ENCODE assay signal across 9 mouse cellular contexts in the genomic region with DNA sequence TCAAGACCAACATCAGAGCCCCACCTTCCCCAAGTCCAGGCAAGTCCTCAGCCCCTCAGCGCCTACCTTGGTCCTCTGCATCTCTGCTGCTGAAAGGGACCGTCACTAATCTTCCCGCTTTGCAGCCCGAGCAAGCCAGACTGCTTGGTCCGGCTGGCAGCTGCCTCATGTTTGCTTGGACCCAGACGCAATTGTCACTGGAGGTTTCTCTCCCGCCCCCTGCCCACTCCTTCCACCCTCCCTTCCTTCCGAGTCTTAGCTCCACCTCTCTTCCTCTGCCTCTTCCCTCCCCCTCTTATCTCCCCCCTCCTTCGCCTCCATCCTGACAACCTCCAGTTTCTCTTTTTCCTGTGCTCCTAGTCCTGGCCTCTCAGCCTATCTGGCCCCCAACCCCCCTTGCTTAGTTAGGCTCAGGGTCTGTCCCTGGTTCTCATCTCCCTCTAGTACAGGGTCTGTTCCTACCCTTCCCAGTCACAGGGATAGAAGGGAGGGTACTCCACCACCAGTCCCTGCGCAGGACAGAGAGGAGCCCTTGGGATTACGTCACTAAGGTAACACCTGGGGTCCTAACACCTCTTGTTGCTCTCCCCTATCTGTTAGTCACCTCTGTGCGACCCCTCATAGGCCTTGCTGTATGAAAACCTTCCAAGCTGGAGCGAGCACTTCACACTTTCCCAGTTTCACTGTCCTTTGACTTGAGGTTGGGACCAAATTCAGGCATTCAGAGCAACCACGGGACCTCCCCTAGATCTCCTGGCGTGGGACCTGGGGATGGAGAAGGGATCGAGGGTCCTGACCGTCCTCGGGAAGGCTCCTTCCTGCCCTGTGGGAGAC. TPM values are rescaled to one million over a fixed set of nuclear protein-coding genes. Genes with fewer than 3 reads are reported as not detected.
DNase-seq lines count a peak whose midpoint lies in the region; ATAC-seq lines count a peak whose summit lies in the region.
"Had no signal": no experiment of that assay in that cellular context is flagged by ENCODE, and none has a peak within 500 bp of the region (broad histone marks: within the 10 kb centered on the region; RNA-seq: fewer than 3 reads in every experiment).

No protein-coding gene starts in this region.

- H3K27me3 ChIP-seq in megakaryocyte, embryonic 14.5 days (replicated peaks) = peaks cover 91% of the 10 kb centered on the region
- H3K27me3 ChIP-seq in embryonic facial prominence, embryonic 14.5 days (replicated peaks; ENCODE audit: control insufficient read depth, insufficient read depth, low read length) = no peaks in the 10 kb centered on the region
- no peaks in the 10 kb centered on the region for H3K27me3 ChIP-seq in intestine, embryonic 14.5 days (replicated peaks; ENCODE audit: control insufficient read depth, insufficient read depth, low read length)
- no peaks in the 10 kb centered on the region for H3K27me3 ChIP-seq in limb, embryonic 15.5 days

- no peak for ATAC-seq in megakaryocyte, adult 5-6 weeks (ENCODE audit: poor library complexity, severe bottlenecking)
- ATAC-seq in embryonic facial prominence, embryonic 14.5 days (ENCODE audit: low read depth) = peak; percentile 50
- ATAC-seq in intestine, embryonic 14.5 days (replicated peaks; ENCODE audit: low FRiP score, low TSS enrichment, low read depth) = peak; percentile 67
- no peak for ATAC-seq in limb, embryonic 15.5 days (ENCODE audit: insufficient number of reproducible peaks, low FRiP score, low TSS enrichment, low read depth)
- no peak for ATAC-seq in inflammation-experienced regulatory T-cells, adult 6 months

- 3% methylated on average over 17 of the region's 18 CpGs for WGBS in embryonic facial prominence, embryonic 14.5 days
- 1% methylated on average over 18 of the region's 18 CpGs for WGBS in intestine, embryonic 14.5 days
- WGBS in limb, embryonic 15.5 days = under 1% methylated on average over 18 of the region's 18 CpGs

- H3K9me3 ChIP-seq in megakaryocyte, embryonic 14.5 days = no peaks in the 10 kb centered on the region
- H3K9me3 ChIP-seq in embryonic facial prominence, embryonic 14.5 days (ENCODE audit: control insufficient read depth, low read length) = no peaks in the 10 kb centered on the region
- H3K9me3 ChIP-seq in intestine, embryonic 14.5 days (ENCODE audit: control insufficient read depth, low read length) = no peaks in the 10 kb centered on the region
- no peaks in the 10 kb centered on the region for H3K9me3 ChIP-seq in limb, embryonic 15.5 days

- H3K4me2 ChIP-seq in embryonic facial prominence, embryonic 14.5 days (ENCODE audit: low read depth, low read length) = peak overlapping the region; percentile 49
- H3K4me2 ChIP-seq in intestine, embryonic 14.5 days (ENCODE audit: low read length) = peak overlapping the region; percentile 53
- peak overlapping the region; percentile 46 for H3K4me2 ChIP-seq in limb, embryonic 15.5 days

- no peaks in the 10 kb centered on the region for H3K36me3 ChIP-seq in megakaryocyte, embryonic 14.5 days (replicated peaks; ENCODE audit: low read length)
- no peaks in the 10 kb centered on the region for H3K36me3 ChIP-seq in embryonic facial prominence, embryonic 14.5 days (ENCODE audit: control insufficient read depth, insufficient read depth, low read length)
- no peaks in the 10 kb centered on the region for H3K36me3 ChIP-seq in intestine, embryonic 14.5 days (ENCODE audit: control insufficient read depth, insufficient read depth, low read length)
- no peaks in the 10 kb centered on the region for H3K36me3 ChIP-seq in limb, embryonic 15.5 days

- peaks cover 22% of the 10 kb centered on the region for H3K4me1 ChIP-seq in megakaryocyte, embryonic 14.5 days
- peaks cover 14% of the 10 kb centered on the region for H3K4me1 ChIP-seq in embryonic facial prominence, embryonic 14.5 days (ENCODE audit: control insufficient read depth, insufficient read depth, low read length)
- peaks cover 15% of the 10 kb centered on the region; the same call in 1 of the 2 replicates for H3K4me1 ChIP-seq in intestine, embryonic 14.5 days (replicated peaks; ENCODE audit: control insufficient read depth, insufficient read depth, low read length)
- peaks cover 22% of the 10 kb centered on the region for H3K4me1 ChIP-seq in limb, embryonic 15.5 days

- peak overlapping the region; percentile 42 for H3K4me3 ChIP-seq in megakaryocyte, embryonic 14.5 days (replicated peaks)
- peak overlapping the region; percentile 17; the same call in 1 of the 2 replicates for H3K4me3 ChIP-seq in embryonic facial prominence, embryonic 14.5 days (ENCODE audit: low read depth, low read length)
- H3K4me3 ChIP-seq in intestine, embryonic 14.5 days (ENCODE audit: low read depth, low read length) = peak overlapping the region; percentile 34
- H3K4me3 ChIP-seq in limb, embryonic 15.5 days = peak overlapping the region; percentile 23
- H3K4me3 ChIP-seq: myocyte had no signal

- DNase-seq in embryonic facial prominence, embryonic 14.5 days (ENCODE audit: low spot score) = peak; percentile 51
- peak; percentile 68 for DNase-seq in intestine, embryonic 14.5 days (ENCODE audit: low spot score)
- DNase-seq in retina, embryonic 14.5 days (ENCODE audit: low spot score) = peak; percentile 62
- DNase-seq in B cell, adult 2 months = no peak

- H3K27ac ChIP-seq in embryonic facial prominence, embryonic 14.5 days (replicated peaks; ENCODE audit: low read depth, low read length) = no peak overlapping the region
- H3K27ac ChIP-seq in intestine, embryonic 14.5 days (ENCODE audit: low read depth) = no peak overlapping the region
- H3K27ac ChIP-seq in limb, embryonic 15.5 days = no peak overlapping the region

- peak overlapping the region; percentile 37; the same call in 1 of the 2 replicates for H3K9ac ChIP-seq in embryonic facial prominence, embryonic 14.5 days (ENCODE audit: low read depth, low read length)
- H3K9ac ChIP-seq in intestine, embryonic 14.5 days (ENCODE audit: low read length) = peak overlapping the region; percentile 34
- H3K9ac ChIP-seq in limb, embryonic 15.5 days = no peak overlapping the region

RNA-seq across cellular contexts. Expression of a gene that starts 0.5 kb away (rescaled TPM):
- polyA plus RNA-seq in megakaryocyte, embryonic 14.5 days (2012; ENCODE audit: insufficient read depth, low replicate concordance) = 0.16 TPM in 1 of 2 replicates, not detected in the other
- total RNA-seq in megakaryocyte, adult 5-6 weeks (2015) = 3.5 and 3.6 TPM in 2 replicates
- total RNA-seq in megakaryocyte, adult 5-6 weeks (2017) = 0.62 and 2.2 TPM in 2 replicates
- polyA plus RNA-seq in embryonic facial prominence, embryonic 14.5 days (2014; fragmentation: Nextera tagmentation; extraction: Ambion mirVana) = 5.6 and 6.1 TPM in 2 replicates
- 7.6 and 7.8 TPM in 2 replicates for polyA plus RNA-seq in intestine, embryonic 14.5 days (2014; fragmentation: Nextera tagmentation; extraction: Ambion mirVana)
- 1.1 and 1.9 TPM in 2 replicates for polyA plus RNA-seq in limb, embryonic 15.5 days (2015; fragmentation: Nextera tagmentation; extraction: Ambion mirVana)
- 1 to 10 TPM in 1 of 3 experiments, not detected in 2; 3.5 TPM for polyA plus RNA-seq in inflammation-experienced regulatory T-cells, adult 6 months (2017; shearing (Covaris generic))

RNA-seq across cellular contexts. Expression of a gene that starts 19.9 kb away (rescaled TPM):
- not detected in 2 replicates for polyA plus RNA-seq in megakaryocyte, embryonic 14.5 days (2012; ENCODE audit: insufficient read depth, low replicate concordance)
- not detected in 2 replicates for total RNA-seq in megakaryocyte, adult 5-6 weeks (2015)
- 0.12 TPM in 1 of 2 replicates, not detected in the other for total RNA-seq in megakaryocyte, adult 5-6 weeks (2017)
- polyA plus RNA-seq in embryonic facial prominence, embryonic 14.5 days (2014; fragmentation: Nextera tagmentation; extraction: Ambion mirVana) = 3.3 and 4.1 TPM in 2 replicates
- polyA plus RNA-seq in intestine, embryonic 14.5 days (2014; fragmentation: Nextera tagmentation; extraction: Ambion mirVana) = 1.1 TPM in 2 replicates
- polyA plus RNA-seq in limb, embryonic 15.5 days (2015; fragmentation: Nextera tagmentation; extraction: Ambion mirVana) = 13.1 and 13.2 TPM in 2 replicates
- polyA plus RNA-seq in inflammation-experienced regulatory T-cells, adult 6 months (2017; shearing (Covaris generic)) = under 1 TPM in 1 of 3 experiments, not detected in 2; 0.10 TPM
- polyA plus RNA-seq: myocyte had no signal

Comparison
In these comparisons a context has a peak if more than half of its experiments do, and no peak if none do; other contexts are left out.
1. ATAC-seq: peak in embryonic facial prominence, embryonic 14.5 days (single experiment) and intestine, embryonic 14.5 days (single experiment); none in megakaryocyte, adult 5-6 weeks (single experiment), limb, embryonic 15.5 days (single experiment) and inflammation-experienced regulatory T-cells, adult 6 months (single experiment).
2. DNase-seq: peak in embryonic facial prominence, embryonic 14.5 days (single experiment), intestine, embryonic 14.5 days (single experiment) and retina, embryonic 14.5 days (single experiment); none in B cell, adult 2 months (0 of 2).
3. Peak in every context shown above with its lines, with median percentiles within 50 percentile points of each other: H3K4me3 ChIP-seq and H3K4me2 ChIP-seq.